Mouse (Mus musculus): ENCODE data around the gene Zgpat.

Gene Zgpat

DNA sequence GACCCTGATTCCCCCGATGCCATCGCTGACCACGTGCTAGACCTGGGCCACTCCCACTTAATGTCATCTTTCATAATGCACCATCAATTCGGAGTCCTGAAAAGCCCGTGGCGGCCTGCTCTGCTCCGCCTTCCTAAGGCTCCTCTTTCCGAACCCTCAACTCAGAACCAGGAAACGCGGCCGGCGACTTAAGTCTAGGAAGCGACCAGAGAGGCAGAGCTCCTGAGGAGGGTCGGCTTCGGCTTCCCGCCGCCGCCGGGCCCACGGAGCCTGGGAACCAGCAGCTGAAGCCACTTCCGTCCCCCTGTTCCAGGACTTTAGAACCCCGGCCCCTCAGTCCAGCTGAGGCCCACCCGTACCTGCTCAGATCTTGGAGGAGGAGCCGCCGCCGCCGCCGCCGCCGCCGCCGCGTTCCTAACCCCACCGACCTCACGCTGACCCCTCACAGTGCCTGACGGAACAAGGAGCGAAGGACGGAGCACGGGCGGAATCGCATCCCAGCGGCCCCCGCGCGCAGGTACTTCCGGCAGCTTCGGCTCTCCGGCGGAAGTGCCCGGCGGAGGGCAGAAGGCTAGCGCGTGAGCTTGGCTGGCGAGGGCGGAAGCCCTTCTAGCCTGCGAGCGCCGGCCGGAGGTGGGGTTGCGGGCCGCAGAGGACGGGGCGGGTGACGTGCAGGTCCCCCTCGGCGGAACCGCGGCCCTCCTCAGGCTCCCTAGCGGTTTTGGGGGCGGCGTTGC is at the start of gene Zgpat, which contains the start of gene Arfrp1:
Gene Zgpat, plus strand, starts transcription at position 69 of the 737 bp plus-strand sequence.
Gene Arfrp1, minus strand, starts transcription at position 545 of the 737 bp plus-strand sequence.
- DNase-seq (ENCODE audit: low spot score), result peak; percentile 76

DNA sequence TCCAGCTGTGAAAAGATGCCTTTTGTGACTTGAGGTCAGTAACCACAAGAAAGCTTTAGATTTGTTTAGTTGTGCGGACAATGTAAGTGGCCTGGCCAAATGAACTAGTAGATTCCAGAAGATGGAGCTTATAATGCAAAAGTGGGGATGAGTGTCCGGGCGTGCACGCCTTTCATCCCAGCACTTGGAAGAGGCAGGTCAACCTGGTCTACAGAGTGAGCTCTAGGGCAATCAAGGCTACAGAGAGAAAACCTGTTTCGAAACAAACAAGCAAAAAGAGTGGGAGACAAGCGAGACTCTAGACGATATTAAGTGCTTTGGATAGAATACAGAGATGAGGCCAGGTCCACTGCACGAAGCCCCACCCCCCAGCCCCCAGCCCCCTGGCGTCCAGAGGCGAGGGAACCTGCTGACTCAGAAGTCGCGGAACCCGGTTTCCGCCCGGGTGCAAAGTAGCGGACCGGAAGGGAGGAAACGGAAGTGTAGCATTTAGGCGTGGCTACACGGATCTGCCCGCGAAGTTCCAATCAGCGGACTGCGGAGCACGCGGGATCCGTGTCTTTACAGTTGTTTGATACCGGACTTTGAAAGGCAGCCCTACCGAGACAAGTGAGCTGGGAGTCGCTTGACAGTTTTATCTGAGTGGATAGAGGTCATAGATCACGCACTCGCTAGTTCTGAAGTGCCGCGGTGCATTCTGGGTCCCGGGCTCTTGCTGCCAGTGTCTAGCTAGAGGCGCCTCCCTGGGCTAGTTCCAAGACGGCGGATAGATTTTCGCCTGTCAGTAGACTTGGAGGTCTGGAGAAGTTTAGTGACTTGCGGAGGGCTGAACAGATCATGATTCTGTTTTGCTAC is 45.3 kb upstream of the Zgpat start, which contains the start of gene Rtel1:
Gene Rtel1, plus strand, starts transcription at position 492 of the 855 bp plus-strand sequence.
- peak; percentile 80 for DNase-seq (ENCODE audit: low spot score)

DNA sequence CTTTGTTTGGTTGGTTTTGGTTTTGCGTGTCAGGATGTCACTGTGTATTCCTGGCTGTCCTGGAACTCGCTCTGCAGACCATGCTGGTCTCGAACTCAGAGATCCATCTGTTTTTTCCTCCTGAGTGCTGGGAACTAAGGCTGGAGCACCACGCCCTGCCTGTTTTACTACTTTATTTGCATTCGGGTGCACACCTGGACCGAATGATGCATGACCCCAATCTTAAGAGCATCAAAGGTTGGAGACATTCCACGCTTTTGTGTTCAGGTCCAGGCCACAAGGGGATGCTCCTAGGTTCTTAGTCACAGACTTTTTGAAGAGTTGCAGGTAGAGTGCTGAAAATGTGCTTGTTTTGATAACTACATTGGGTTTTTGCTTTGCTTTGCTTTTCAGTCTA is 44.6 kb upstream of the Zgpat start:
- no peak for DNase-seq (ENCODE audit: low spot score)

DNA sequence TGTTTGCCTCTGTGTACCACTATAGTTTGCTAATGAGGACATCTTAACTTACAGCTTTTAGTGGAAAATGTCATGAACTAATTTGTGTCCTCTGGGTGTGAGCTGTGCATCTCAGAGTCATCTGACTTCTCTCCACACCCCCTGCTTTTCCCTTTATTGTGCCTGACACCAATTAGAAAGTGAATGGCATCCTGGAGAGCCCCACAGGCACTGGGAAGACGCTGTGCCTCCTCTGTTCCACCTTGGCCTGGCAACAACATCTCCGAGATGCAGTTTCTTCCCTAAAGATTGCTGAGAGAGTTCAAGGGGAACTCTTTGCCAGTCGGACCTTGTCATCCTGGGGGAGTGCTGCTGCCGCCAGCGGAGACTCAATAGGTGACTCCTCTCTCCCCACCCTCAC is 42.6 kb upstream of the Zgpat start:
- no peak for DNase-seq (ENCODE audit: low spot score)

DNA sequence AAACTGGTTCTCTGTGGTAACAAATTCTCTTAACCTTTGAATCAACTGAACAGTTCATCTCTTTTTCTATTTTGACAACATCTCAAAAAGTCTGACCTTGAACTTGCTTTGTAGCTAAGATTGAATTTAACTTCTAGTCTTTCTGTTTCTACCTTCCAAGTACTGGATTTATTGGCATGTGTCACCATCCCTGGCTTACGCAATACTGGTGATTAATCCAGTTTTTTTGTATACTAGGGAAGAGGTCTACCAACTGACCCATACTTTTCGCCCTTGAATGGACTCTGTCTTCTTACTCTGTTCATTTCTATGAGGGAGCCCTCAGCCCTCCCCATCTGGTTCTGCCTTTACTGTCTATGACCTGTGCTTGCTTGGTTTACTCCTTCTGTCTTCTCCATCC is 38.6 kb upstream of the Zgpat start:
- no peak for DNase-seq (ENCODE audit: low spot score)

DNA sequence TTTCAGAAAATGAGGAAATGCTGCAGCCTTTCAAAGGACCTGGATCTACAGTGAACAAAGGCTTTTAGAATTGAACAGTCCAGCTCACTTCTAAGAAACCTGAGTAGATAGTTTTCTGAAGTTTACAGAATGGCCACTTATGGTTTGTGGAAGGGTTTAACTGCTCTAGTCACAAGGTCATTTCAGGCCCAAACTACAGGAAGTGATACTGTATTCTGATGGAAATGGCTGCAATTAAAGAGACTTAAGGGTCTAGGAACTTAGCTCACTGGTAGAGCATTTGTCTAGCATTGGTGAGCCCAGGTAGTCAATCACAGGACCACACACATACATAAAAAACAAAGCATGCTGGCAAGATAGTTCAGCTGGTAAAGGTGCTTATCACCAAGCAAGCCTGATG is 32.2 kb upstream of the Zgpat start:
- no peak for DNase-seq (ENCODE audit: low spot score)

DNA sequence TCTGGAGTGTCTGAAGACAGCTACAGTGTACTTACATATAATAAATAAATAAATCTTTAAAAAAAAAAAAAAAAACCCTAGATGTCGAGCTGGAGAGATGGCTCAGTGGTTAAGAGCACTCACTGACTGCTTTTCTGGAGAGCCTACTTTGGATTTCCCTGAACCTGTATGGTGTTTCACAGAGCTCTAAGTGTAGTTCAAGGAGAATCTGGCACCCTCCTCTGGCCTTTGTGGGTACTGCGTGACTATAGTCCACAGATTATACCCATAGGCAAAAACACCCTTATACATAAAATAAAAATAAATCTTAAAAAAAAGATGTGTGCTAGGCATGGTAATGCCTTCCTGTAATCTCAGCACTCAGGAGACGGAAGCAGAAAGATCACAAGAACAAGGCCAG is 30.7 kb upstream of the Zgpat start:
- DNase-seq (ENCODE audit: low spot score), result peak; percentile 65

DNA sequence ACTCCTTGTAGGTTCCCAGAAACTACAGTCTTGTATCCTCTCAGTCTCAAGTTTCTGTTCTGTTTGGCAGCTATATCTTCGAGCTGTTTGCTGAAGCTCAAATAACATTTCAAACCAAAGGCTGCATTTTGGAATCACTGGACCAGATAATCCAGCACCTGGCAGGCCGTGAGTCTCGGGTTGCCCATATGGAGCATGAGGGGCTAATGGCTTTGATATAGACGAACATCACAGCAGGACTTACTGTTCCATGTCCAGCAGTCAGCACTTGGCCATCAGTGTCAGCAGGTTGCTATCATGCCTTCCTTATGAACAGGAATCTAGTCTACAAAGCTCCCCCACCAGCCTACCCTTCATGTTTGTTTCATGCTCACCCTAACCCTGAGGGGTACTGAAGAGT is 24.3 kb upstream of the Zgpat start:
- DNase-seq (ENCODE audit: low spot score), result no peak

DNA sequence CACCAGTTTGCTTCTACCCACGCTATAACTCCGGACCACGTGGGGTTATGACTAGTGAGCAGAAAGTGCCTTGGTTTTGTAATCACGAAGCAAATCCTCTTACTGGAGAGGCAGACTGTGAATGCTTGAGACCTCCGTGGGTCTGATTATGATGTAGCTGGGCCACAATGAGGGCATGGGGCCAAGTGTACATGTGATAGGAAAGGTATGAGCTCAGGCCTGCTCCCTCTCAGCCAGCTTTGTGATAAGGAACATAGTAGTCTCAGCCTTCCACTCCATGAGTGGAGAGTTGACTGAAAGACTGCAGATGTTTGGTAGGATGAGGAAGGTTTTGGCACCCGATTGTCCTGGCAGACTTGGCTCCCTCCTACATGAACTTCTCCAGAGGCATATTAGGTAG is 22.0 kb upstream of the Zgpat start:
- DNase-seq (ENCODE audit: low spot score), result no peak

DNA sequence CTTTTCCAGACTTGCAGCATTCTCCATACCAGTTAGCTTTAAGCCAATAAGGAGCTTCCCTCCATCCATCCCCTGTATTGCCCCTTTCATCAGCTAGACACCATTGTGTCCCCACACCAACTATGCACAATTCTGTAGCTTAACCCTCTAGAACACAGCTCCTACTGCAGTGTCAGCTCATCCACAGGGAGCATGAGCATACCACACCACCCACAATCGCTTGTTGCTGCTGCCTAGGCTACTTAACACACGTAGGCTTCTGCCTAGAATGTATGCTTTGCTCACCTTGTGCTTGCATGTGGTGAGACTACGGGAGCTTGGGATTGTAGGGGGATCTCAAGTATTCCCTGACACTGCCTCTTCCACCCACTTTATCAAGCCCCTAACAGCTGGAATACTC is 7.9 kb upstream of the Zgpat start:
- no peak for DNase-seq (ENCODE audit: low spot score)

DNA sequence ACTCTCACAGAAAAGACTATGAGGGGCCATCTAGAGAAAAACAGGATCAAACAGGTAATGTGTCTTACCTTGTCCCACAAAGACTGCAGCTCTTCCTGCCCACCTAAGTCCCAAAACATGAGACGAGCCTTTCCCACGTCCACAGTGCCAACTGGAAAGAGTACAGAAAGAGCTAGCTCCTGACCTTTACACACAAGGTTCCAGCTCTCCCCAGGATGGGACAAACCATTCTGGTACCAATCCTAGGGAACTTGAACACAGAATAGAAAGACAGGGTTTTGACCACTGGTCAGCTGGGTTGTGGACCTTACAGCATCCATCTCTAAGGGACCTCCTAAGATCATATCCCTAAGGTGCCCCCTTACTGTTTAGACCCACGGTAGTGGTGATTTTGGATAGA is 782 bp upstream of the Zgpat start:
- no peak for DNase-seq (ENCODE audit: low spot score)

DNA sequence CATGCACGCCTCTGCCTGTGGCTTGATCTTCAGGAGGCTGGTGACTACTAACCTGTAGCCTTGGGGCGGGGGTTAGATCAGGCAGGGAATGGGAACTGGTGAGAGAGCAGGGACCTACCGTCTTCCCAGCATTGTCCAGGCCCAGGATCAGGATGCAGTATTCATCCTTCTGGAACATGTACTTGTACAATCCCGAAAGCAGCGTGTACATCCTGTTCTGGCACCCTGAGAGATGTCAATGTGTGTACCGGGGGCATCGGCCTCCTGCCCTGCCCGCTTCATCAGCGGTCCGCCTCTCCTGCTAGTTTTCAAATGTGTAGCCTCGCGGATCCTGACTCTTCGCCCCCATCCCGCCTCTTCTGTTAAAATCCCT is 255 bp upstream of the Zgpat start:
- DNase-seq (ENCODE audit: low spot score), result no peak

DNA sequence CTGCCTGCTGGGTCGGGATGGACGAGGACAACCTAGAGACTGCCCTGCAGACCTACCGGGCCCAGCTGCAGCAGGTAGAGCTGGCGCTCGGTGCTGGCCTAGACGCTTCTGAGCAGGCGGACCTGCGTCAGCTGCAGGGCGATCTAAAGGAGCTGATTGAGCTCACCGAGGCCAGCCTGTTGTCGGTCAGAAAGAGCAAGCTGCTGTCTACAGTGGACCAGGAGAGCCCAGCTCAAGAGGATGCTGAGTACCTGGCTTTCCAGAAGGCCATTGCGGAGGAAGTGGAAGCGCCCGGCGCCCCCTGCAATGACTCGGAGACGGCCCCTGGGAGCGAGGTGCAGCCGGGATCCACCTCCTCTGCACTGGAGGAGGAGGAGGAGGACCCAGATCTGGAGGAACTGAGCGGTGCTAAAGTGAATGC is 937 bp downstream of the Zgpat start:
- DNase-seq (ENCODE audit: low spot score), result peak; percentile 42

DNA sequence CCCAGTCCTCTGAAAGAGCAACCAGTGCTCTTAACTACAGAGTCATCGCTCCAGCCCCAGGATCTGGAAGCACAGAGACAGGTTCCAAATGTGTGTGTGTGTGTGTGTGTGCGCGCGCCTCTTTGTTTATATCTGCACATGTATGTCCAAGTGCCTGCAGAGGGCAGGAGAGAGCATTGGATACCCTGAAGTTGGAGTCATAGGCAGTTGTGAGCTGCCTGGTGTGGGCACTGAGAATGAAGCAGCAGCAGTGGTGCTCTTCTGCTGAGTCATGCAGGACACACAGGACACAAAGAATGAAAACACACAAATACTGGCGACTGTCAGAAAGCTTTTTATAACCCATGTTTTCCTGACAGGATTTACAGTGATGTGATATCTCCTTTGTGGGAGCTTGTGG is 5.3 kb downstream of the Zgpat start:
- DNase-seq (ENCODE audit: low spot score), result no peak

DNA sequence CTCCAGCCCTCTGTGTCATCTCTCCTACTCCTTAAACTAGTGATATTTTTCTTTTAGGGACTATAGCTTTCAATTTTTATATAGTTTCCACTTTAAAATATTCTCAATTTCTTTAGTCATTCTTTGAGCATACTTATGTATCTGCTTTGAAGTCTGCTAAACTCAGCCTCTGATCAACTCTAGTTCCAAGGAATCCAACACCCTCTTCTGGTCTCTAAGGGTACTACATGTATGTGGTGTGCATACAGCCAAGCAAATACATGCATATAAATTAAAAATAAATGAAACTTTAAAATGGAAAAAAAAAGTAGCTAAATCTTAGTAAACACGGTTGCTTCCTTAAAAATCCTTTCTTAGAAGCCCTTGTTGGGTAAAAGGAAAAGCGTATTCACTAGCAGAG is 11.1 kb downstream of the Zgpat start:
- peak; percentile 66 for DNase-seq (ENCODE audit: low spot score)

DNA sequence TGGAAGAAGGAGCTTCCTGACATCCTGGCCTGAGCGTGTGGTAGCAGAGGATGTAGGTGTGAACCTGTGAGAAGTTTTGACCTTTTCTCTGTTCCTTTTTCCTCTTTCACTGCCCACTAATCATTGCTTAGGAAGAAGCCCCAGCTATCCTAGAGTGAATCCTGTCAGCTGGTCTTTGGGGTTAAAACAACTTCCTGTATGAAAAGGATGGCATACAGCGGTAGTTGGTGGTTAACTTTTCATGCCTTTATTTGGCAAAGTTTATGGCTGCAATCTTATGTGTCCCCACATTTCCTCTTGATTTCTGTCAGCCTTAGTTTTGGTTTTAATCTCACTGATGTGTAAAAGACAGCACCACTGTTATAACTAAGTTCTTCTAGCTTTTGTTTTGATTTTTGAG is 12.5 kb downstream of the Zgpat start:
- DNase-seq (ENCODE audit: low spot score), result no peak

DNA sequence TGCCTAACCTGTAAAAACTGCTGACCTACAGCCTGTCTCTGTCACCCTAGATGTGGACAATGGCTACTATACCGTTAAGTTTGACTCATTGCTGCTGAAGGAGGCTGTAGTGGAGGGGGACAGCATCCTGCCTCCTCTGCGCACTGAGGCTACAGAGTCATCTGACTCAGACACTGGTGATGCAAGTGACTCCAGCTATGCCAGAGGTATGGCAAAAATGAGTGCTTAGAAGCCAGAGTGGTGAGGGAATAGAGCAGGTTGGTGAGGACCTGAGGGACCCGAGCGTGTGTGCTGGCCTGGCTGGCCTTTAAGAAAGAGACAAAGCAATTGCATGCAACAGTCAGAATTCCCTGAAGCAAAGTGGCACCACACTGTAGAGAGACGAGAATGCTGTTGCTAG is 14.0 kb downstream of the Zgpat start:
- DNase-seq (ENCODE audit: low spot score), result no peak

DNA sequence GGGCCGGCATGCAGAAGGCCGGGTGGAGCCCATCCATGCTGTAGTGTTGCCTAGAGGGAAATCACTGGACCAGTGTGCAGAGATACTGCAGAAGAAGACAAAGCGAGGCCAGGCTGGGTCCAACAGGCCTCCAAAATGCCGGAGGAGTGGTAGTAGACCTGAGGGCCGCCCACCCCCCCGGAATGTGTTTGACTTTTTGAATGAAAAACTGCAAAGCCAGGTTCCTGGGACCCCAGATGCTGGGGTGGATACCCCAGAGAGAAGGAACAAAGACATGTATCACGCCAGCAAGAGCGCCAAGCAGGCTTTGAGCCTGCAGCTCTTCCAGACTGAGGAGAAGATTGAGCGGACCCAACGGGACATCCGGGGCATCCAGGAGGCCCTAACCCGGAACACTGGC is 15.1 kb downstream of the Zgpat start, which contains the start of gene Lime1:
Gene Lime1, plus strand, starts transcription at position 301 of the 400 bp plus-strand sequence.
- no peak for DNase-seq (ENCODE audit: low spot score)

DNA sequence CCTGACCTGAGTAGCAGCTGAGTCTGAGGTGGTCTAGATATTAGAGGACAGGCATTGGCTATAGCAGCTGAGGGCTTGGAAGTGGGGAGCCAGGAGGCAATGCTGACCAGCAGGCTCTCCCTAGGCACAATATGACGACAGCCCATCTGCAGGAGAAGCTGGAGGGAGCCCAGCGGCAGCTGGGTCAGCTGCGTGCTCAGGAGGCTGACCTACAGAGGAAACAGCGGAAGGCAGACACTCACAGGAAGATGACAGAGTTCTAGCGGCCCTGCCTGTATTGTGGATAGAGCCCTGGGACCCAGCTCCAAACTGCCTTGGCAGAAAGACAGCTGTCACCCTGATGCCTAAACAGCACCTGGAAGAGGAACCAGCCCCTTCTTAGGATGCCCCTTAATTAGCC is 15.5 kb downstream of the Zgpat start:
- DNase-seq (ENCODE audit: low spot score), result no peak

DNA sequence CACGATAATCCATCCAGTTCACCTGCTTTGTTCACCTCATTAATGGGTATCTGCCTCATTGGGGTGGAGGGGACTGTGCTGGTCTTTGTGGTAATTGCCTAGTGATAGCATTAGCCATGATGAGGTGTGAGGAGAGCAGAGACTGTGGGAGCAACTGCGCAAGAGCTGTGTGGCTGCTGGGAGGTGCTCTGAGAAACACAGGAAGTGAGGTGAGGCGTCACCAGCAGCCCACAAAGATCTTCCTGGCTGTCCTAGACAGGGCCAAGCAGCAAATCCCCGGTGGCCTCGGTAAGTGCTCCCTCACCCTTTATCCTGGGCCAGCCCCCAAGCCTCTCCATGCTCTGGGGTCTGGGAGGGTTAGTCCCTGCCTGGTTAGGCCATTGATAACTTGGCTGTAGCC is 16.4 kb downstream of the Zgpat start:
- no peak for DNase-seq (ENCODE audit: low spot score)

DNA sequence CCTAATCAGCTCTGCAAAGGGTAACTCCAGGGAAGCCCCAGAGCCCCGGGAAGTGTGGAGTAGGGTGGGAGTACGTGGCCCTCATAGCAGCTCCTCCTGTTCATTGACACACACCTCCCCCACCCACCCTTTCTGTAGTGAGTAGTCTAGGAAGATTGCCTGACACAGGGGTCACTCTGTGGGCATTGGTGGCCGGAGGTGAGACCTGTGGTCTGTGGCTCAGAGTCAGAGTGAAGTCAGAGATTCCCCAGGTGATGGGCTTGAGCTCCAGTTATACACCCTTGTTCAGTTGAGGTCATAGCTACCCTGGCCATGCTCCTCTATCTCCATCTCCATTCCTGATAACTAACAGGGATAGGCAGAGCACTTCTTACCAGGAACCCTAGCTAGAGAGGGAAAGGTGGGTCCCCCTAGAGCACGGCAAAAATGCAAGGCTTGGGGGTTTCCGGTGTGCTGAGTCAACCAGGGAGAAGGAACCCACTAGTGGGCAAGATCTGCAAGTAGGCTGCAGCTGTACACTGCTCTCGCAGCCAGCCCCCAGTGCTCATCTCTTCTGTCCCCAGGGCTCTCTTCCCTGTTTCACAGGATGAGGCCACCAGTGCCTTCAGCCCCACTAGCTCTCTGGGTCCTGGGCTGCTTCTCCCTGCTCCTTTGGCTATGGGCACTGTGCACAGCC is 17.0 kb downstream of the Zgpat start:
- DNase-seq (ENCODE audit: low spot score), result no peak

DNA sequence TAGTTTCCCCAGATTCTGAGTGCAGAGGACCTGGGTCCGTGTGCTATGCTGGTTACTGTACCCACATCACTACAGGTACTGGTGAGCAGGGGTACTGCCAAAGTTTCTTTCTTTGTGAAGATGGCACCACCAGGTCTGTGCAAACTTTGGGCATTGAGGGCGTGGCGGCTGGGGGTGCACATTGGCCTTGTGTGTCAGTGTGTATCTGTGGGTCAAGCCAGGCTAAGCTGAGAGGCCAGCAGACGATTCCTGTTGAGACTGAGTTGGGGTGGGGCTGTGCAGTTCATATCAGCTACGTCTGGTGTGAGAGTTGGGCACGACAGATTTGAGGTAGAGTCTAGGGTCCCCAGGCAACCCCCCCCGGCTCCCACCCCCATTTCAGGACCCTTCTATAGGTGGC is 19.7 kb downstream of the Zgpat start:
- no peak for DNase-seq (ENCODE audit: low spot score)

DNA sequence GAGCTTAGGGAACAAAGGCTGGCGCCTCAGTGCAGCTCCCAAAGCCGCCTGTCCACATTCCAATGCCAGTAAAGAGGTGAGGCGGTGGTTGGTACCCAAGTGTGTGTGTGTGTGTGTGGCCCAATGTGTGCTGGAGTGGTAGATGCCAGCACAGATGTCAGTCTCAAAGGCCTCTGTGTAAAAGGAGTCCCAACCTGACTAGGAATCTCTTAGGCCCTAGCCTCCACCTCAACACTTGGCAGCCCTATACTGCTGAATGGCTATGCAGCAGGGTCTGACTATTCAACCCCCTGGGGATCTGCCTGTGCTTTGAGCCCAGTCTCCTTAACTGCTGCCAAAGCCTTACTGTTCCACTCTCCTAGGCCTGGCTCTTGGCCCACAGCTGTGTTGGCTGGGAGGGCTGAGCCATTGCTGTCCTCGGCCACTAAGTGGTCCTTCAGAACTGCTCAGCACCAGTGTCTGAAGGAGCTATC is 20.2 kb downstream of the Zgpat start:
- no peak for DNase-seq (ENCODE audit: low spot score)
